In genomic region chr5:146187441-146187840, GRCm38 (mm10) we compare ENCODE assay signal across 7 mouse cellular contexts. TPM values are rescaled to one million over a fixed set of nuclear protein-coding genes. Genes with fewer than 3 reads are reported as not detected.
A peak's percentile ranks its signal among the peaks of the same experiment; 100 is the strongest.
DNase-seq lines count a peak whose midpoint lies in the region.
"Not testable (repeated sequence)": the region's sequence is repeated elsewhere in the genome, so short reads cannot be mapped to it uniquely, and the experiment has no call there.

No protein-coding gene starts in this region.

- DNase-seq in adrenal gland, postnatal 10 days = peak; percentile 78
- DNase-seq in embryo, embryonic 10.5 days (ENCODE audit: low spot score) = peak; percentile 26
- peak; percentile 51 to 75 for DNase-seq in heart, adult 18-20 months
- peak; percentile 76 for DNase-seq in kidney, postnatal 14 days
- DNase-seq in left cerebral cortex, postnatal 4 days = peak; percentile 59
- peak; percentile 32 to 44 for DNase-seq in natural killer cell, adult 2 months (ENCODE audit: low spot score in 2 of 2)
- peak; percentile 34 to 71 for DNase-seq in spleen, postnatal 10 days (ENCODE audit: low spot score in 2 of 2)

- intact Hi-C loops in left cerebral cortex, postnatal 4 days (cut with DNase I) = not testable (repeated sequence)

RNA-seq across cellular contexts. Expression of gene 1700001J03Rik, which starts 2.3 kb away (rescaled TPM):
- 1 to 10 TPM in 1 of 2 experiments, under 1 TPM in 1; 0.48 to 1.6 TPM for total RNA-seq in adrenal gland, postnatal 10 days (2021)
- total RNA-seq in heart, adult 18-20 months (2021) = not detected
- total RNA-seq in left cerebral cortex, postnatal 4 days (2021) = 1 to 10 TPM in 1 of 2 experiments, not detected in 1; 1.1 TPM

RNA-seq across cellular contexts. Expression of gene Gm6309, which starts 16.9 kb away (rescaled TPM):
- total RNA-seq in adrenal gland, postnatal 10 days (2021) = not detected
- total RNA-seq in heart, adult 18-20 months (2021) = not detected
- not detected for total RNA-seq in left cerebral cortex, postnatal 4 days (2021)

RNA-seq across cellular contexts. Expression of gene Gm5565, which starts 27.1 kb away (rescaled TPM):
- total RNA-seq in adrenal gland, postnatal 10 days (2021) = not detected
- not detected for total RNA-seq in heart, adult 18-20 months (2021)
- total RNA-seq in left cerebral cortex, postnatal 4 days (2021) = not detected

RNA-seq across cellular contexts. Expression of gene Rnf6, which starts 33.9 kb away (rescaled TPM):
- 10 to 100 TPM; 48.6 to 49.4 TPM for total RNA-seq in adrenal gland, postnatal 10 days (2021)
- total RNA-seq in heart, adult 18-20 months (2021) = 10 to 100 TPM; 43.3 to 44.1 TPM
- total RNA-seq in left cerebral cortex, postnatal 4 days (2021) = 10 to 100 TPM; 22.8 to 24.1 TPM

RNA-seq across cellular contexts. Expression of gene Cdk8, which starts 43.6 kb away (rescaled TPM):
- total RNA-seq in adrenal gland, postnatal 10 days (2021) = 10 to 100 TPM; 48.6 to 62.1 TPM
- total RNA-seq in heart, adult 18-20 months (2021) = 10 to 100 TPM; 17.4 to 19.4 TPM
- 10 to 100 TPM; 56.0 to 57.1 TPM for total RNA-seq in left cerebral cortex, postnatal 4 days (2021)

Comparison
In these comparisons a context has a peak if more than half of its experiments do, and no peak if none do; other contexts are left out.
1. Peak in every context shown above with its lines: DNase-seq.
2. DNase-seq: peak in every context shown above with its lines; median percentile 78 in adrenal gland, postnatal 10 days; 76 in kidney, postnatal 14 days; 63 in heart, adult 18-20 months; 59 in left cerebral cortex, postnatal 4 days; 52 in spleen, postnatal 10 days; 38 in natural killer cell, adult 2 months; 26 in embryo, embryonic 10.5 days.